Mouse (Mus musculus): ENCODE data around the gene Ankrd55. TPM values are rescaled to one million over a fixed set of nuclear protein-coding genes. Genes with fewer than 3 reads are reported as not detected.

Gene Ankrd55
- polyA plus RNA-seq, 1 experiment from 2014 or later = 1.3 TPM

GRCm38 (mm10) chr13:112271901-112272537, 16.2 kb upstream of the Ankrd55 start:
- Histone ChIP-seq H3K4me2 (no peak overlapping the region), H3K9me3 (replicated peaks) (no peaks in the 10 kb centered on the region), H3K27me3 (no peaks in the 10 kb centered on the region), H3K9ac (no peak overlapping the region), H3K36me3 (ENCODE audit: poor library complexity, severe bottlenecking) (no peaks in the 10 kb centered on the region), H3K4me1 (0 out of 2 replicates have a peak, but pooled peaks cover 3% of the 10 kb centered on the region), H3K27ac (no peak overlapping the region), H3K4me3 (no peak overlapping the region)
- ATAC-seq = no peak; the same call in 1 of the 2 replicates
- WGBS = 17% methylated on average over 5 of the region's 5 CpGs

GRCm38 (mm10) chr13:112274636-112275035, 13.6 kb upstream of the Ankrd55 start:
- H3K4me3 ChIP-seq = no peak overlapping the region
- H3K27me3 ChIP-seq = no peaks in the 10 kb centered on the region
- no peaks in the 10 kb centered on the region for H3K36me3 ChIP-seq (ENCODE audit: poor library complexity, severe bottlenecking)
- H3K9me3 ChIP-seq (replicated peaks) = no peaks in the 10 kb centered on the region
- no peak overlapping the region for H3K4me2 ChIP-seq
- no peak for ATAC-seq
- no peak overlapping the region for H3K27ac ChIP-seq
- 50% methylated on average over 3 of the region's 3 CpGs for WGBS
- 0 out of 2 replicates have a peak, but pooled peaks cover 3% of the 10 kb centered on the region for H3K4me1 ChIP-seq
- no peak overlapping the region for H3K9ac ChIP-seq

- Histone ChIP-seq H3K4me2 (no peak overlapping the region), H3K9ac (no peak overlapping the region), H3K4me3 (no peak overlapping the region), H3K4me1 (0 out of 2 replicates have a peak, but pooled peaks cover 3% of the 10 kb centered on the region), H3K36me3 (ENCODE audit: poor library complexity, severe bottlenecking) (no peaks in the 10 kb centered on the region), H3K27ac (no peak overlapping the region), H3K9me3 (replicated peaks) (no peaks in the 10 kb centered on the region), H3K27me3 (no peaks in the 10 kb centered on the region)
- no peak for ATAC-seq
- 88% methylated on average over 8 of the region's 8 CpGs for WGBS
Measured at GRCm38 (mm10) chr13:112275951-112276350, 12.3 kb upstream of the Ankrd55 start.

DNA sequence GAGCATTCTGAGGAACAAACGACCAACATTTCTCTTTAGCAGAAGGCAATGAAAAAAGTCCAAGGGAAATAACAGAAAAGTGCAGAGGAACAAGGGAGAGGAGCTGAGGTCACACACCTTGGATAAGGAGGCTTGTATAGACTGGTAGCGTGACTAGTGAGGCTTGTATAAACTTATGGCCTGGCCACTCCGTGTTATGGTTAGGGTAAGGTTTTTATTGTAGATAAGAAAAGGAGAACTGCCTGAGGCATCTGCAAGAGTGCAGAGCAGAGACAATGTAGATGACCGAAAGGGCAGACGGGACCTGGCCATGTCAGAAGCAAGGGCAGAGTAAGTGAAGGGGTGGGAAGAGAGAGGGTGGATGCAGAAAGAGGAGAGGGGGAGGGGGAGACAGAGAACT, 10.7 kb upstream of the Ankrd55 start:
- ATAC-seq = no peak
- H3K4me3 ChIP-seq = no peak overlapping the region
- no peaks in the 10 kb centered on the region for H3K9me3 ChIP-seq (replicated peaks)
- H3K4me2 ChIP-seq = no peak overlapping the region
- no peaks in the 10 kb centered on the region for H3K27me3 ChIP-seq
- H3K4me1 ChIP-seq = 0 out of 2 replicates have a peak, but pooled peaks cover 3% of the 10 kb centered on the region
- WGBS = 85% methylated on average over 5 of the region's 5 CpGs
- H3K9ac ChIP-seq = no peak overlapping the region
- H3K36me3 ChIP-seq (ENCODE audit: poor library complexity, severe bottlenecking) = no peaks in the 10 kb centered on the region
- no peak overlapping the region for H3K27ac ChIP-seq

DNA sequence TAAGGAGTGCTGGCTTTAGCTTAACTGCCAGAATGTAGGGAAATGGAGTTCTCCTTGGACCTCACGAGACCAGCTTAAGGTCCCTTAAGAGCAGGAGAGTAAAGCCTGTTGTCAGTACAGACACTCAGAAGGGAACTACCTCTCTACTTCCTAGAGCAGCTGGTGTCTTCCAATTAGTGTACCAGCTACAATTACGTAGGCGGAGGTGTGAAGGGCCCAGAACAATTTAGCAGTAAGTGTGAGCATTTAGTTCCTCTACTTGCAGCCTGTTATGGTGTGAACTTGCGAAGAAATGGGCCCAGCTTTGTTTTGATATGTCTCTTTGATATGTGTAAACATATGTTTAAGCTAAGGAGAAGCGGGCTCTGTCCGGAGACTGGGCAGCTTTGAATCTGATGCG, 10.0 kb upstream of the Ankrd55 start:
- 63% methylated on average over 7 of the region's 7 CpGs for WGBS
- H3K27ac ChIP-seq = no peak overlapping the region
- no peaks in the 10 kb centered on the region for H3K36me3 ChIP-seq (ENCODE audit: poor library complexity, severe bottlenecking)
- ATAC-seq = peak; percentile 89
- H3K4me1 ChIP-seq = 0 out of 2 replicates have a peak, but pooled peaks cover 3% of the 10 kb centered on the region
- H3K27me3 ChIP-seq = no peaks in the 10 kb centered on the region
- H3K9ac ChIP-seq = no peak overlapping the region
- no peak overlapping the region for H3K4me3 ChIP-seq
- H3K9me3 ChIP-seq (replicated peaks) = no peaks in the 10 kb centered on the region
- no peak overlapping the region for H3K4me2 ChIP-seq

- H3K4me2 ChIP-seq = no peak overlapping the region
- H3K9me3 ChIP-seq (replicated peaks) = no peaks in the 10 kb centered on the region
- 79% methylated on average over 1 of the region's 1 CpGs for WGBS
- H3K27me3 ChIP-seq = no peaks in the 10 kb centered on the region
- no peak overlapping the region for H3K4me3 ChIP-seq
- ATAC-seq = no peak
- peaks cover 18% of the 10 kb centered on the region for H3K4me1 ChIP-seq
- no peaks in the 10 kb centered on the region for H3K36me3 ChIP-seq (ENCODE audit: poor library complexity, severe bottlenecking)
- no peak overlapping the region for H3K27ac ChIP-seq
- no peak overlapping the region for H3K9ac ChIP-seq
Measured at GRCm38 (mm10) chr13:112287135-112287534, 1.1 kb upstream of the Ankrd55 start.

GRCm38 (mm10) chr13:112287571-112288224, 553 bp upstream of the Ankrd55 start:
- peak; percentile 54 for ATAC-seq
- peak overlapping the region; percentile 24; the same call in 1 of the 2 replicates for H3K4me3 ChIP-seq
- peak overlapping the region; percentile 55 for H3K4me2 ChIP-seq
- H3K9ac ChIP-seq = 0 out of 2 replicates have a peak overlapping the region, but pooled peaks have one; percentile 54
- 64% methylated on average over 6 of the region's 6 CpGs for WGBS
- peak overlapping the region; percentile 63 for H3K27ac ChIP-seq
- no peaks in the 10 kb centered on the region for H3K9me3 ChIP-seq (replicated peaks)
- H3K4me1 ChIP-seq = peaks cover 18% of the 10 kb centered on the region
- no peaks in the 10 kb centered on the region for H3K27me3 ChIP-seq
- H3K36me3 ChIP-seq (ENCODE audit: poor library complexity, severe bottlenecking) = no peaks in the 10 kb centered on the region

GRCm38 (mm10) chr13:112289338-112289737, 1.1 kb downstream of the Ankrd55 start:
- Histone ChIP-seq H3K4me2 (peak overlapping the region; percentile 55), H3K9me3 (replicated peaks) (no peaks in the 10 kb centered on the region), H3K9ac (no peak overlapping the region), H3K27me3 (no peaks in the 10 kb centered on the region), H3K27ac (no peak overlapping the region), H3K4me1 (peaks cover 18% of the 10 kb centered on the region), H3K4me3 (no peak overlapping the region), H3K36me3 (ENCODE audit: poor library complexity, severe bottlenecking) (no peaks in the 10 kb centered on the region)
- ATAC-seq = no peak
- WGBS = 78% methylated on average over 9 of the region's 9 CpGs

- Histone ChIP-seq H3K36me3 (ENCODE audit: poor library complexity, severe bottlenecking) (no peaks in the 10 kb centered on the region), H3K9me3 (replicated peaks) (no peaks in the 10 kb centered on the region), H3K9ac (no peak overlapping the region), H3K27ac (no peak overlapping the region), H3K27me3 (no peaks in the 10 kb centered on the region), H3K4me2 (peak overlapping the region; percentile 55), H3K4me3 (no peak overlapping the region), H3K4me1 (peaks cover 18% of the 10 kb centered on the region)
- ATAC-seq = no peak
- 63% methylated on average over 4 of the region's 4 CpGs for WGBS
Measured at GRCm38 (mm10) chr13:112289981-112290380, 1.7 kb downstream of the Ankrd55 start.

GRCm38 (mm10) chr13:112292489-112292888, 4.2 kb downstream of the Ankrd55 start:
- no peaks in the 10 kb centered on the region for H3K36me3 ChIP-seq (ENCODE audit: poor library complexity, severe bottlenecking)
- H3K27me3 ChIP-seq = no peaks in the 10 kb centered on the region
- no peaks in the 10 kb centered on the region for H3K9me3 ChIP-seq (replicated peaks)
- no peak for ATAC-seq
- no peak overlapping the region for H3K4me2 ChIP-seq
- H3K4me3 ChIP-seq = no peak overlapping the region
- H3K4me1 ChIP-seq = peaks cover 18% of the 10 kb centered on the region
- no peak overlapping the region for H3K9ac ChIP-seq
- 68% methylated on average over 4 of the region's 4 CpGs for WGBS
- no peak overlapping the region for H3K27ac ChIP-seq

DNA sequence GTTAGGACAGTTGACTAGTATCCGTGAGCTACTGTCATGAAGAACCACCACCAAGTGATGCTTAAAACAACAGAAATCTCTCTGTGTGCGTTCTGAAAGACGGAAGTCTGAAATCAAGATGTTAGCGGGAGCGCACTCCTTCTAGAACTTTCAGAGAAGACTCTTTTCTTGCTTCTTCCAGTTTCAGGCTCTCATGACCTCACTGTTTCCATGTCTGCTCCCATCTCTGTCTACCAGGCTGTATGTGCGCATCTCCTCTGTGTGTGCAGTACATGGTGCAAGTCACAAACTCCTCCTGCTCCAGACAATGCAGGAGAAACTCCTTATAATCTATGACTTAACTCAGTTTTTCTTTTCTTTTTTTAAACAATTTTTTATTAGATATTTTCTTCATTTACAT, 4.8 kb downstream of the Ankrd55 start:
- no peak for ATAC-seq
- Histone ChIP-seq H3K9me3 (replicated peaks) (no peaks in the 10 kb centered on the region), H3K27me3 (no peaks in the 10 kb centered on the region), H3K36me3 (ENCODE audit: poor library complexity, severe bottlenecking) (no peaks in the 10 kb centered on the region), H3K4me1 (peaks cover 12% of the 10 kb centered on the region), H3K27ac (no peak overlapping the region), H3K4me3 (no peak overlapping the region), H3K4me2 (no peak overlapping the region), H3K9ac (no peak overlapping the region)
- WGBS = 95% methylated on average over 6 of the region's 6 CpGs

- no peaks in the 10 kb centered on the region for H3K36me3 ChIP-seq (ENCODE audit: poor library complexity, severe bottlenecking)
- H3K9me3 ChIP-seq (replicated peaks) = no peaks in the 10 kb centered on the region
- H3K27me3 ChIP-seq = no peaks in the 10 kb centered on the region
- peaks cover 2% of the 10 kb centered on the region; the same call in 1 of the 2 replicates for H3K4me1 ChIP-seq
- no peak overlapping the region for H3K4me3 ChIP-seq
- H3K9ac ChIP-seq = no peak overlapping the region
- WGBS = 96% methylated on average over 6 of the region's 6 CpGs
- no peak for ATAC-seq
- no peak overlapping the region for H3K4me2 ChIP-seq
- no peak overlapping the region for H3K27ac ChIP-seq
Measured at GRCm38 (mm10) chr13:112294446-112294845, 6.2 kb downstream of the Ankrd55 start.

Measured in forebrain, embryonic 13.5 days (tissue).